Mouse (Mus musculus) cerebellum, adult 2 months (tissue): ENCODE measurements at regions not wholly inside any gene's neighbourhood (a gene's known extent, or its start where the extent isn't known, plus 50 kb on each side); places are given as distances from the start of the nearest gene placed in this dataset.

ENCODE experiments used
- CTCF ChIP-seq: fragments of 200-500 bp; IDR thresholded peaks from 2 replicates; pipeline ENCODE4 v1.5.1; 2011; ENCODE audit warnings: low read depth, mild to moderate bottlenecking, control low read depth, low read length, moderate library complexity, borderline replicate concordance; ENCODE audit not compliant: insufficient read depth
- POLR2A ChIP-seq: fragments of 200-500 bp; IDR thresholded peaks from 2 replicates; pipeline ENCODE4 v1.6.1; 2011; ENCODE audit warnings: low read length, control low read depth, borderline replicate concordance; ENCODE audit not compliant: insufficient read depth

- TF ChIP-seq CTCF (no peak), POLR2A (no peak)
These were observed 108.1 kb upstream of the Lpar1 start for GRCm38 (mm10) chr4:58661781-58662293.
